Mouse (Mus musculus): ENCODE data around the gene Nrarp. TPM values are rescaled to one million over a fixed set of nuclear protein-coding genes. Genes with fewer than 3 reads are reported as not detected.

Gene Nrarp
- polyA plus RNA-seq, 1 experiment, result 39.0 TPM

GRCm38 (mm10) chr2:25167919-25168664 lies 12.5 kb upstream of the Nrarp start:
- Histone ChIP-seq H3K4me3 (ENCODE audit: low read depth, low read length) (peak overlapping the region; percentile 58), H3K27me3 (ENCODE audit: control insufficient read depth, insufficient read depth, low read length) (no peaks in the 10 kb centered on the region), H3K27ac (ENCODE audit: insufficient read depth, low read depth, low read length) (no peak overlapping the region), H3K4me1 (ENCODE audit: control insufficient read depth, insufficient read depth, insufficient read length, low read length) (peaks cover 40% of the 10 kb centered on the region), H3K36me3 (ENCODE audit: control insufficient read depth, insufficient read depth, low read length) (no peaks in the 10 kb centered on the region)
- WGBS, result 4% methylated on average over 37 of the region's 41 CpGs
- TF ChIP-seq CTCF (IDR thresholded peaks at IDR 0.05; ENCODE audit: extremely low read depth, insufficient read length, insufficient replicate concordance, low read depth, low read length), result no peak
- no peak for TF ChIP-seq POLR2A (IDR thresholded peaks at IDR 0.05; ENCODE audit: low read depth, low read length)

DNA sequence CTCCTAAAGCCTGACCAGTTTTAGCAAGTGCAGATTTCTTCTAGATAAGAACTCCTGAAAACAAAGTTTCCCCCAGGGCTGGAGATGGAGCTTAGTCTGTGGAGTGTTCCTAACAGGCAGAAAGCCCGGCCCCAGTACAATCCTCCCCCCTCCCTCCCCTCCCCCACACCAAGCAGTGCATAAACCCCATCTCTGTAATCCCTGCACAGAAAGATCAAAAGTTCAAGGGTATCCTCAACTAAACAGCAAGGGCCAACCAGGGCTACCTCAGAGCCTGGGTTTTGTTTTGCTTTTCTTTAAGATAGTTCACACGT lies 11.9 kb upstream of the Nrarp start:
- H3K36me3 ChIP-seq (ENCODE audit: control insufficient read depth, insufficient read depth, low read length), result no peaks in the 10 kb centered on the region
- TF ChIP-seq POLR2A (IDR thresholded peaks at IDR 0.05; ENCODE audit: low read depth, low read length) (no peak), CTCF (IDR thresholded peaks at IDR 0.05; ENCODE audit: extremely low read depth, insufficient read length, insufficient replicate concordance, low read depth, low read length) (no peak)
- H3K4me3 ChIP-seq (ENCODE audit: low read depth, low read length), result no peak overlapping the region
- WGBS, result 24% methylated on average over 2 of the region's 2 CpGs
- no peak overlapping the region for H3K27ac ChIP-seq (ENCODE audit: insufficient read depth, low read depth, low read length)
- peaks cover 43% of the 10 kb centered on the region for H3K4me1 ChIP-seq (ENCODE audit: control insufficient read depth, insufficient read depth, insufficient read length, low read length)
- no peaks in the 10 kb centered on the region for H3K27me3 ChIP-seq (ENCODE audit: control insufficient read depth, insufficient read depth, low read length)

- 47% methylated on average over 5 of the region's 5 CpGs for WGBS
- no peaks in the 10 kb centered on the region for H3K36me3 ChIP-seq (ENCODE audit: control insufficient read depth, insufficient read depth, low read length)
- peaks cover 53% of the 10 kb centered on the region for H3K4me1 ChIP-seq (ENCODE audit: control insufficient read depth, insufficient read depth, insufficient read length, low read length)
- H3K27ac ChIP-seq (ENCODE audit: insufficient read depth, low read depth, low read length), result no peak overlapping the region
- no peak overlapping the region for H3K4me3 ChIP-seq (ENCODE audit: low read depth, low read length)
- no peaks in the 10 kb centered on the region for H3K27me3 ChIP-seq (ENCODE audit: control insufficient read depth, insufficient read depth, low read length)
- TF ChIP-seq CTCF (IDR thresholded peaks at IDR 0.05; ENCODE audit: extremely low read depth, insufficient read length, insufficient replicate concordance, low read depth, low read length) (no peak), POLR2A (IDR thresholded peaks at IDR 0.05; ENCODE audit: low read depth, low read length) (no peak)
These were observed 10.8 kb upstream of the Nrarp start for GRCm38 (mm10) chr2:25169778-25170177.

DNA sequence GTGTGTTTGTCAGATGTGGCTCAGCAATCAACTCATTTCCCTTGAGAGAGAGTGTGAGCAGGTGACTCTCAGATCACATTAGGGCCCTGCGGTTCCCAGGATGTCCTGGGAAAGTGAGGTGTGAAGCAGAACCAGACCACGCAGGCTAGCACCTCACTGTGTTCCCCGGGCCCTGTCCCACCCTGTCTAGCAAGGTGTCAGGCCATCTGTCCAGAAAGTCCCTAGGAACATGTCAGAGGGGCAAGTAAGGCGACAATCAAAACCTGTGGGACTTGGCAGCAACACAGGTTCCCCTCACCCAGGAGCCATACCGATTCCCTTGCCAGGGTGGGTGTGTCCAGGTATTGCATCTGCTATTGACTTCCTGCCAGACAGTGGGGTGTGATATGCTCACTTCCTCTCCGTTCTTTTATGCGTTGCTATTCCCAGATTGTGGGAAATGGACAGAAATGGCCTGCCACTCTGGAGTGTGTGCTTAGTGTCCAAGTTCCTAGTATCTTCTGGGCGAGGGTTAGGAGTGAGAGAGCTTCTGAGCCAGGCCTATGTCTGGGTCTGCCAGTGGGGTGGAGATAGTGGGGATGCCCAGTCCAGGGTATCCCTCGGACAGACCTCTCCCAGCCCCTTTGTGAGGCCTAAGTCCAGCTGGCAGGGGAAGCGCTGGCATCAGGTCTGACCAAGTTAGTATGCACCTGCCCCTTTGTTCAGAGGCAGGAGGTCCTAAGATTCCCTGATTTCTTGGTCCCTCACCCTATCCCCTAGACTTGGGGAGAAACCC lies 10.0 kb upstream of the Nrarp start:
- H3K36me3 ChIP-seq (ENCODE audit: control insufficient read depth, insufficient read depth, low read length), result no peaks in the 10 kb centered on the region
- no peaks in the 10 kb centered on the region for H3K27me3 ChIP-seq (ENCODE audit: control insufficient read depth, insufficient read depth, low read length)
- 23% methylated on average over 10 of the region's 10 CpGs for WGBS
- no peak overlapping the region for H3K4me3 ChIP-seq (ENCODE audit: low read depth, low read length)
- H3K27ac ChIP-seq (ENCODE audit: insufficient read depth, low read depth, low read length), result no peak overlapping the region
- peaks cover 58% of the 10 kb centered on the region for H3K4me1 ChIP-seq (ENCODE audit: control insufficient read depth, insufficient read depth, insufficient read length, low read length)
- no peak for TF ChIP-seq CTCF (IDR thresholded peaks at IDR 0.05; ENCODE audit: extremely low read depth, insufficient read length, insufficient replicate concordance, low read depth, low read length)
- TF ChIP-seq POLR2A (IDR thresholded peaks at IDR 0.05; ENCODE audit: low read depth, low read length), result no peak

DNA sequence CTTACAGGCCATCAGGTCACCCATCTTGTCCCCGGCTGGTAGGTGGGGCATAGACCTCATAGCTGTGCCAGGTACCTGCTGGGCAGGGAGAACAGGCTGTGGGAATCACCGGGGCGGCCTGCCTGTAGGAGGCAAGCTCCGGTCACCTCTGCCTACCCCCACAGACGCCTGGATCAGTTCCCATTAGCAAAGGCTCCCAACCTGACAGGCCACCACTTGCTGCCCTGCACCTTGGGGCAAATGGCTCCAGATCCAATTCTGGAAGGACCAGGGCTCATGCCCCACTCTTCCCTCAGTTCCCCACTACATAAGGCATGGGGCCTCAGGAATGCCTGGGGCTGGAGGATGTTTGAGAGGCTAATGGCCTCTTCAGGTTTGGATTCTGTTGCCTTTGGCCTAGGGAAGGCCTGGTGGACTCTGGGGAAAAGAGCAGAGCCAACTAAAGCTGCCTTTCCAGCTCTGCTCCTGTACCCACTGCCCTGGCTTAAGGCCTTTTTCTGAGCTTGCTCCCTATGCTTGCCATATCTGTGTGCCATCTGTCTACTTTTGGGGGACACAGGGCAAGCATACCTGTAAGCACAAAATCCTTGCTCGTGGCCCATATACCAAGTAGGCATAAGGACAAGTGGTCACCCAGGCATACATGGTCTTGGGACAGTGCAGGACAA lies 9.3 kb upstream of the Nrarp start:
- H3K27me3 ChIP-seq (ENCODE audit: control insufficient read depth, insufficient read depth, low read length), result no peaks in the 10 kb centered on the region
- H3K27ac ChIP-seq (ENCODE audit: insufficient read depth, low read depth, low read length), result no peak overlapping the region
- H3K4me3 ChIP-seq (ENCODE audit: low read depth, low read length), result no peak overlapping the region
- no peak for TF ChIP-seq POLR2A (IDR thresholded peaks at IDR 0.05; ENCODE audit: low read depth, low read length)
- no peak for TF ChIP-seq CTCF (IDR thresholded peaks at IDR 0.05; ENCODE audit: extremely low read depth, insufficient read length, insufficient replicate concordance, low read depth, low read length)
- no peaks in the 10 kb centered on the region for H3K36me3 ChIP-seq (ENCODE audit: control insufficient read depth, insufficient read depth, low read length)
- H3K4me1 ChIP-seq (ENCODE audit: control insufficient read depth, insufficient read depth, insufficient read length, low read length), result peaks cover 65% of the 10 kb centered on the region
- 63% methylated on average over 6 of the region's 6 CpGs for WGBS

DNA sequence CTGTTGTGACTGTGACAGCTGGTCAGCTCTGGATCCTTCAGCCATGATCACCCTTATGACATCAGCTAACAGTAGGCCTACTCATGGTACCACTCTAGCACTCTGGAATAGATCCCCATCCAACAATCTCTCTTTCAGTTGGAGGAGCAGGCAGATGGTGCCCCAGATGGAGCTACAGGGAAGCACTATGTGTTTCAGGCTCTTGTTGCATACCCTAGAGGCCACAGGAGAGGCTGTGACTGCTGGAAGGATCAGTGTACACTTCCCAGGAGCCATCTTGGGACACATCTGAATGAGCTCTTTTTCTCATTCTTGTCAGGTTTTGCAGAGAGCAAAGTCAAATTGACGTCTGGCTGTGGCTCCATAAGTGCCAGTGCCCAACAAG lies 8.8 kb upstream of the Nrarp start:
- WGBS, result 77% methylated on average over 1 of the region's 1 CpGs
- Histone ChIP-seq H3K27ac (ENCODE audit: insufficient read depth, low read depth, low read length) (no peak overlapping the region), H3K36me3 (ENCODE audit: control insufficient read depth, insufficient read depth, low read length) (no peaks in the 10 kb centered on the region), H3K4me1 (ENCODE audit: control insufficient read depth, insufficient read depth, insufficient read length, low read length) (peaks cover 70% of the 10 kb centered on the region), H3K4me3 (ENCODE audit: low read depth, low read length) (no peak overlapping the region), H3K27me3 (ENCODE audit: control insufficient read depth, insufficient read depth, low read length) (no peaks in the 10 kb centered on the region)
- TF ChIP-seq POLR2A (IDR thresholded peaks at IDR 0.05; ENCODE audit: low read depth, low read length) (no peak), CTCF (IDR thresholded peaks at IDR 0.05; ENCODE audit: extremely low read depth, insufficient read length, insufficient replicate concordance, low read depth, low read length) (no peak)

DNA sequence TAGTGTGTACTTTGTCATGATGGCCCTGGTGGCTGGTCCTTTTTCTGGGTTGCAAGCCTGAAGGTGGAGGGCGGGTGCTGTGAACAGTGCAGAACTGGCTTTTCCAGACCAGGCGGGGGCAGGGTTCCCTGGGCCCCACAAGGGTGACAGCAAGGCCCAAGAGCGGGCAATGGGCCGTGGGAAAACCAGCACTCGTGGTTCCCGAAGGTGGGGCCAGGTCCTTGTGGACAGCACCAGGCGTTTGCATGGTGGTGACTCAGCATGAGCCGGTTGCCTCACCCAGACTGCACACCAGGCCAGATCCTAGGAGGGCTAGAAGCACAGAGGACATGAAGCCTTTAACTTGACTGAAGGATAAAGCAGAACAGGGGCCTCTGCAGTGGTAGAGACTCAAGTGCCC lies 7.9 kb upstream of the Nrarp start:
- no peaks in the 10 kb centered on the region for H3K27me3 ChIP-seq (ENCODE audit: control insufficient read depth, insufficient read depth, low read length)
- no peak overlapping the region for H3K4me3 ChIP-seq (ENCODE audit: low read depth, low read length)
- no peaks in the 10 kb centered on the region for H3K36me3 ChIP-seq (ENCODE audit: control insufficient read depth, insufficient read depth, low read length)
- H3K27ac ChIP-seq (ENCODE audit: insufficient read depth, low read depth, low read length), result peak overlapping the region; percentile 19; the same call in 1 of the 2 replicates
- TF ChIP-seq POLR2A (IDR thresholded peaks at IDR 0.05; ENCODE audit: low read depth, low read length), result no peak
- no peak for TF ChIP-seq CTCF (IDR thresholded peaks at IDR 0.05; ENCODE audit: extremely low read depth, insufficient read length, insufficient replicate concordance, low read depth, low read length)
- WGBS, result 20% methylated on average over 8 of the region's 8 CpGs
- peaks cover 74% of the 10 kb centered on the region for H3K4me1 ChIP-seq (ENCODE audit: control insufficient read depth, insufficient read depth, insufficient read length, low read length)

All from small intestine, adult 2 months (tissue).